Mouse (Mus musculus) kidney, adult 8-10 months (tissue): Measurements from ENCODE around the gene Wfdc15b.
A peak's percentile ranks its signal among the peaks of the same experiment; 100 is the strongest.
"Not testable (repeated sequence)": the region's sequence is repeated elsewhere in the genome, so short reads cannot be mapped to it uniquely, and the experiment has no call there.

Experiments
- DNase-seq, 2 experiments: peaks; one replicate each; pipeline ENCODE4 v3.0.0; 2022

The Wfdc15b gene

GRCm38 (mm10) chr2:164221522-164221921 lies at the start of gene Wfdc15b:
Wfdc15b (minus strand) TSS chr2:164221660.
- DNase-seq: peak in 1 of 2 experiments; percentile 52

- not testable (repeated sequence) for DNase-seq
Observed at GRCm38 (mm10) chr2:164256540-164256939, 35.1 kb upstream of the Wfdc15b start, which contains the start of gene Svs3b. Svs3b (minus strand) TSS chr2:164256640.

- DNase-seq: no peak
Observed at GRCm38 (mm10) chr2:164238366-164238765, 16.9 kb upstream of the Wfdc15b start, which contains the start of gene Svs2. Svs2 (minus strand) TSS chr2:164238466.

- no peak for DNase-seq
Observed at GRCm38 (mm10) chr2:164232671-164233070, 11.2 kb upstream of the Wfdc15b start.

- DNase-seq: no peak
Observed at GRCm38 (mm10) chr2:164228361-164229070, 7.1 kb upstream of the Wfdc15b start.

- DNase-seq: no peak
Observed at GRCm38 (mm10) chr2:164219295-164219694, 2.2 kb downstream of the Wfdc15b start.

GRCm38 (mm10) chr2:164212711-164213110 lies 8.7 kb downstream of the Wfdc15b start:
- no peak for DNase-seq

GRCm38 (mm10) chr2:164210892-164211291 lies 10.6 kb downstream of the Wfdc15b start:
- no peak for DNase-seq

- no peak for DNase-seq
Observed at GRCm38 (mm10) chr2:164206676-164207075, 14.8 kb downstream of the Wfdc15b start.

GRCm38 (mm10) chr2:164206011-164206410 lies 15.4 kb downstream of the Wfdc15b start:
- peak; percentile 46 to 83 for DNase-seq

GRCm38 (mm10) chr2:164199626-164200327 lies 21.7 kb downstream of the Wfdc15b start, which contains the start of gene Wfdc15a:
Wfdc15a (minus strand) TSS chr2:164200130.
- no peak for DNase-seq

- DNase-seq: no peak
Observed at GRCm38 (mm10) chr2:164196700-164196990, 24.8 kb downstream of the Wfdc15b start.

GRCm38 (mm10) chr2:164195971-164196699 lies 25.3 kb downstream of the Wfdc15b start:
- DNase-seq: no peak

- DNase-seq: no peak
Observed at GRCm38 (mm10) chr2:164194959-164195630, 26.4 kb downstream of the Wfdc15b start.

GRCm38 (mm10) chr2:164192279-164192678 lies 29.2 kb downstream of the Wfdc15b start:
- DNase-seq: no peak

- DNase-seq: no peak
Observed at GRCm38 (mm10) chr2:164190576-164190975, 30.9 kb downstream of the Wfdc15b start, which contains the start of gene Wfdc12. Wfdc12 (minus strand) TSS chr2:164190608.

GRCm38 (mm10) chr2:164188722-164189121 lies 32.7 kb downstream of the Wfdc15b start:
- no peak for DNase-seq

- DNase-seq: no peak
Observed at GRCm38 (mm10) chr2:164184145-164184719, 37.2 kb downstream of the Wfdc15b start.

- DNase-seq: peak in 1 of 2 experiments; percentile 19
Observed at GRCm38 (mm10) chr2:164183340-164183739, 38.1 kb downstream of the Wfdc15b start.

GRCm38 (mm10) chr2:164182692-164183255 lies 38.7 kb downstream of the Wfdc15b start, which contains the start of gene Wfdc5:
Wfdc5 (minus strand) TSS chr2:164182742.
- DNase-seq: no peak

GRCm38 (mm10) chr2:164180770-164181169 lies 40.7 kb downstream of the Wfdc15b start:
- DNase-seq: no peak

- DNase-seq: no peak
Observed at GRCm38 (mm10) chr2:164180124-164180523, 41.3 kb downstream of the Wfdc15b start.
